Comparison of ENCODE assay signal across 10 mouse cellular contexts in genomic region chr5:134341321-134341720, GRCm38 (mm10). TPM values are rescaled to one million over a fixed set of nuclear protein-coding genes. Genes with fewer than 3 reads are reported as not detected.
DNase-seq lines count a peak whose midpoint lies in the region; ATAC-seq and TF ChIP-seq lines count a peak whose summit lies in the region.
"Had no signal": no experiment of that assay in that cellular context is flagged by ENCODE, and none has a peak within 500 bp of the region (broad histone marks: within the 10 kb centered on the region; RNA-seq: fewer than 3 reads in every experiment).

No protein-coding gene starts in this region.

- H3K4me3 ChIP-seq in G1E (ENCODE audit: low read depth, low read length): no peak overlapping the region
- H3K4me3 ChIP-seq: limb, embryonic 15.5 days had no signal

- peaks cover 10% of the 10 kb centered on the region; the same call in 1 of the 2 replicates for H3K4me1 ChIP-seq in G1E (ENCODE audit: insufficient read depth, low read depth, low read length)

- H3K27me3 ChIP-seq in G1E (ENCODE audit: insufficient read depth, low read length): peaks cover 7% of the 10 kb centered on the region; the same call in 1 of the 2 replicates
- H3K27me3 ChIP-seq: limb, embryonic 15.5 days had no signal

- peak; percentile 42 for DNase-seq in adrenal gland, postnatal 10 days
- no peak for DNase-seq in adrenal gland, postnatal 25 days
- peak; percentile 37 for DNase-seq in kidney, postnatal 14 days
- DNase-seq in kidney, adult 11 months: no peak
- no peak for DNase-seq in G1E (ENCODE audit: low spot score)
- DNase-seq in lung, postnatal 10 days: peak; percentile 59
- no peak for DNase-seq in frontal cortex, postnatal 14 days (ENCODE audit: low spot score in 2 of 2)
- DNase-seq in right cerebral cortex, postnatal 14 days: no peak
- DNase-seq: spleen, adult 18-20 months had no signal

- 0 out of 2 replicates have a peak, but pooled peaks have one; percentile 40 for ATAC-seq in G1E (ENCODE audit: extremely low read depth, insufficient number of reproducible peaks, low FRiP score, poor library complexity, severe bottlenecking)

- H3K9me3 ChIP-seq in G1E (replicated peaks): no peaks in the 10 kb centered on the region
- H3K9me3 ChIP-seq: limb, embryonic 15.5 days had no signal

- TF ChIP-seq CTCF in G1E (IDR thresholded peaks at IDR 0.05; ENCODE audit: low read depth, low read length): no peak

- H3K36me3 ChIP-seq in G1E (replicated peaks): no peaks in the 10 kb centered on the region
- H3K36me3 ChIP-seq: limb, embryonic 15.5 days had no signal

RNA-seq across cellular contexts. Expression of gene Gtf2i, which starts 26.8 kb away (rescaled TPM):
- 100 to 1,000 TPM; 228 to 249 TPM for total RNA-seq in adrenal gland, postnatal 10 days (2021)
- total RNA-seq in adrenal gland, postnatal 25 days (2021): 236 and 293 TPM in 2 replicates
- total RNA-seq in G1E (2014; fragmentation: Nextera tagmentation) (176 and 183 TPM in 2 replicates), G1E (2017) (53.0 and 55.7 TPM in 2 replicates)
- polyA plus RNA-seq in G1E (2012): 220 and 291 TPM in 2 replicates

Comparison
In these comparisons a context has a peak if more than half of its experiments do, and no peak if none do; other contexts are left out.
1. DNase-seq: peak in adrenal gland, postnatal 10 days (single experiment), kidney, postnatal 14 days (single experiment) and lung, postnatal 10 days (single experiment); none in adrenal gland, postnatal 25 days (single experiment), kidney, adult 11 months (single experiment), G1E (single experiment), frontal cortex, postnatal 14 days (0 of 2) and right cerebral cortex, postnatal 14 days (single experiment).